Mouse (Mus musculus) heart, embryonic 10.5 days (tissue): ENCODE measurements around the gene Adam19. TPM values are rescaled to one million over a fixed set of nuclear protein-coding genes. Genes with fewer than 3 reads are reported as not detected.

Experiments used
- DNase-seq: peaks from one replicate; pipeline ENCODE4 v3.0.0-alpha.2; 2017; ENCODE audit warnings: low spot score
- H3K27ac ChIP-seq: fragments of 300-500 bp; sonication (generic); 2 replicates; pipeline ENCODE4 v1.5.1; 2016; ENCODE audit warnings: mild to moderate bottlenecking
- H3K27me3 ChIP-seq: fragments of 300-500 bp; sonication (generic); 2 replicates; pipeline ENCODE4 v1.6.1; 2016; ENCODE audit warnings: mild to moderate bottlenecking; ENCODE audit not compliant: poor library complexity, insufficient read depth, severe bottlenecking
- H3K36me3 ChIP-seq: fragments of 300-500 bp; sonication (generic); 2 replicates; pipeline ENCODE4 v1.6.1; 2016; ENCODE audit warnings: mild to moderate bottlenecking, moderate library complexity
- H3K4me1 ChIP-seq: fragments of 300-500 bp; sonication (generic); 2 replicates; pipeline ENCODE4 v1.6.1; 2016; ENCODE audit warnings: mild to moderate bottlenecking
- H3K4me3 ChIP-seq: fragments of 300-500 bp; sonication (generic); 2 replicates; pipeline ENCODE4 v1.5.1; 2016; ENCODE audit warnings: mild to moderate bottlenecking, moderate library complexity
- H3K9me3 ChIP-seq: fragments of 300-500 bp; sonication (generic); 2 replicates; pipeline ENCODE4 v1.6.1; 2016; ENCODE audit warnings: mild to moderate bottlenecking, moderate library complexity
- WGBS: fragments of 180-500 bp; shearing (Covaris S2); methylation state at CpG from one replicate; pipeline ENCODE4 v1.1.7; 2016; 5-methylcytosine and 5-hydroxymethylcytosine counted together
- polyA plus RNA-seq: library from polyadenylated mRNA; unstranded; fragments of >200 nt; fragmentation: Nextera tagmentation; extraction: Ambion mirVana; gene quantifications from 2 replicates; pipeline ENCODE4 v1.2.1, GENCODE M21; 2016

Adam19 gene
- polyA plus RNA-seq, 1 experiment from 2014 or later: 24.2 TPM

- Histone ChIP-seq H3K27me3 (no peaks in the 10 kb centered on the region), H3K4me1 (peaks cover 76% of the 10 kb centered on the region), H3K4me3 (no peak overlapping the region), H3K27ac (peak overlapping the region; percentile 78), H3K9me3 (no peaks in the 10 kb centered on the region), H3K36me3 (peaks cover 27% of the 10 kb centered on the region; the same call in 1 of the 2 replicates)
- DNase-seq: no peak
- 77% methylated on average over 10 of the region's 10 CpGs for WGBS
Measured at GRCm38 (mm10) chr11:46085398-46086163, 29.8 kb downstream of the Adam19 start.

GRCm38 (mm10) chr11:46086446-46086845 is 30.7 kb downstream of the Adam19 start:
- Histone ChIP-seq H3K4me3 (no peak overlapping the region), H3K27ac (peak overlapping the region; percentile 78), H3K27me3 (no peaks in the 10 kb centered on the region), H3K4me1 (peaks cover 84% of the 10 kb centered on the region), H3K9me3 (no peaks in the 10 kb centered on the region), H3K36me3 (peaks cover 27% of the 10 kb centered on the region; the same call in 1 of the 2 replicates)
- 84% methylated on average over 3 of the region's 3 CpGs for WGBS
- DNase-seq: no peak

GRCm38 (mm10) chr11:46089081-46089713 is 33.4 kb downstream of the Adam19 start:
- 45% methylated on average over 4 of the region's 4 CpGs for WGBS
- Histone ChIP-seq H3K27ac (peak overlapping the region; percentile 78), H3K4me1 (peaks cover 71% of the 10 kb centered on the region)

GRCm38 (mm10) chr11:46090036-46090725 is 34.4 kb downstream of the Adam19 start:
- WGBS: 87% methylated on average over 10 of the region's 10 CpGs
- peak overlapping the region; percentile 74 for H3K27ac ChIP-seq

More at GRCm38 (mm10) chr11:46089081-46089713, 33.4 kb downstream of the Adam19 start:
- no peaks in the 10 kb centered on the region for H3K27me3 ChIP-seq
- H3K9me3 ChIP-seq: no peaks in the 10 kb centered on the region
- H3K36me3 ChIP-seq: peaks cover 25% of the 10 kb centered on the region
- no peak for DNase-seq
- no peak overlapping the region for H3K4me3 ChIP-seq

GRCm38 (mm10) chr11:46090951-46091667 is 35.3 kb downstream of the Adam19 start:
- Histone ChIP-seq H3K36me3 (peaks cover 35% of the 10 kb centered on the region), H3K4me3 (no peak overlapping the region), H3K27me3 (no peaks in the 10 kb centered on the region), H3K4me1 (peaks cover 68% of the 10 kb centered on the region), H3K27ac (peak overlapping the region; percentile 74), H3K9me3 (no peaks in the 10 kb centered on the region)
- 33% methylated on average over 10 of the region's 10 CpGs for WGBS
- DNase-seq: no peak

More at GRCm38 (mm10) chr11:46090036-46090725, 34.4 kb downstream of the Adam19 start:
- no peak for DNase-seq
- Histone ChIP-seq H3K27me3 (no peaks in the 10 kb centered on the region), H3K36me3 (peaks cover 29% of the 10 kb centered on the region), H3K4me3 (no peak overlapping the region), H3K9me3 (no peaks in the 10 kb centered on the region), H3K4me1 (peaks cover 67% of the 10 kb centered on the region)

- no peak overlapping the region for H3K27ac ChIP-seq
Measured at GRCm38 (mm10) chr11:46092121-46092520, 36.3 kb downstream of the Adam19 start.

GRCm38 (mm10) chr11:46095477-46096264 is 39.9 kb downstream of the Adam19 start:
- WGBS: 68% methylated on average over 9 of the region's 9 CpGs
- peak overlapping the region; percentile 62 for H3K27ac ChIP-seq
- no peak for DNase-seq

More at GRCm38 (mm10) chr11:46092121-46092520, 36.3 kb downstream of the Adam19 start:
- DNase-seq: no peak
- Histone ChIP-seq H3K36me3 (peaks cover 43% of the 10 kb centered on the region), H3K9me3 (no peaks in the 10 kb centered on the region), H3K4me1 (peaks cover 68% of the 10 kb centered on the region), H3K27me3 (no peaks in the 10 kb centered on the region), H3K4me3 (no peak overlapping the region)
- 82% methylated on average over 4 of the region's 4 CpGs for WGBS

GRCm38 (mm10) chr11:46096265-46096649 is 40.5 kb downstream of the Adam19 start:
- peak overlapping the region; percentile 62 for H3K27ac ChIP-seq
- H3K27me3 ChIP-seq: no peaks in the 10 kb centered on the region
- H3K9me3 ChIP-seq: no peaks in the 10 kb centered on the region
- WGBS: 89% methylated on average over 6 of the region's 6 CpGs
- H3K4me3 ChIP-seq: no peak overlapping the region
- peaks cover 31% of the 10 kb centered on the region for H3K4me1 ChIP-seq
- no peak for DNase-seq
- peaks cover 78% of the 10 kb centered on the region for H3K36me3 ChIP-seq

More at GRCm38 (mm10) chr11:46095477-46096264, 39.9 kb downstream of the Adam19 start:
- H3K9me3 ChIP-seq: no peaks in the 10 kb centered on the region
- H3K4me3 ChIP-seq: no peak overlapping the region
- peaks cover 72% of the 10 kb centered on the region for H3K36me3 ChIP-seq
- peaks cover 37% of the 10 kb centered on the region for H3K4me1 ChIP-seq
- H3K27me3 ChIP-seq: no peaks in the 10 kb centered on the region

GRCm38 (mm10) chr11:46097062-46097461 is 41.3 kb downstream of the Adam19 start:
- no peaks in the 10 kb centered on the region for H3K9me3 ChIP-seq
- peaks cover 27% of the 10 kb centered on the region; the same call in 1 of the 2 replicates for H3K4me1 ChIP-seq
- peak overlapping the region; percentile 31 for H3K27ac ChIP-seq
- peaks cover 86% of the 10 kb centered on the region for H3K36me3 ChIP-seq
- H3K27me3 ChIP-seq: no peaks in the 10 kb centered on the region
- no peak overlapping the region for H3K4me3 ChIP-seq
- WGBS: 71% methylated on average over 3 of the region's 3 CpGs
- DNase-seq: no peak

- Histone ChIP-seq H3K4me1 (peaks cover 3% of the 10 kb centered on the region; the same call in 1 of the 2 replicates), H3K9me3 (no peaks in the 10 kb centered on the region), H3K36me3 (peaks cover 94% of the 10 kb centered on the region), H3K4me3 (no peak overlapping the region), H3K27ac (no peak overlapping the region), H3K27me3 (no peaks in the 10 kb centered on the region)
- WGBS: 81% methylated on average over 6 of the region's 6 CpGs
- no peak for DNase-seq
Measured at GRCm38 (mm10) chr11:46102107-46102506, 46.3 kb downstream of the Adam19 start.

- 83% methylated on average over 1 of the region's 1 CpGs for WGBS
- H3K4me1 ChIP-seq: peaks cover 17% of the 10 kb centered on the region
- H3K9me3 ChIP-seq: no peaks in the 10 kb centered on the region
- peaks cover 66% of the 10 kb centered on the region for H3K36me3 ChIP-seq
- no peak overlapping the region for H3K27ac ChIP-seq
- H3K4me3 ChIP-seq: no peak overlapping the region
- H3K27me3 ChIP-seq: no peaks in the 10 kb centered on the region
- DNase-seq: no peak
Measured at GRCm38 (mm10) chr11:46107046-46107445, 51.3 kb downstream of the Adam19 start.

GRCm38 (mm10) chr11:46109206-46109605 is 53.4 kb downstream of the Adam19 start:
- H3K4me3 ChIP-seq: no peak overlapping the region
- H3K27me3 ChIP-seq: no peaks in the 10 kb centered on the region
- no peak overlapping the region for H3K27ac ChIP-seq
- no peaks in the 10 kb centered on the region for H3K9me3 ChIP-seq
- DNase-seq: no peak
- peaks cover 17% of the 10 kb centered on the region for H3K4me1 ChIP-seq
- H3K36me3 ChIP-seq: peaks cover 65% of the 10 kb centered on the region
- 93% methylated on average over 5 of the region's 5 CpGs for WGBS
